Mouse (Mus musculus) midbrain, embryonic 13.5 days (tissue): ENCODE measurements around the gene Zbtb20. TPM values are rescaled to one million over a fixed set of nuclear protein-coding genes. Genes with fewer than 3 reads are reported as not detected.

Experiments used
- ATAC-seq: fragments of 200-750 bp; cut with Nextera tagmentation; 2 replicates; pipeline ENCODE4 v1.8.0; 2017; ENCODE audit warnings: mild to moderate bottlenecking, moderate TSS enrichment, moderate library complexity
- H3K27ac ChIP-seq: fragments of 300-500 bp; sonication (generic); 2 replicates; pipeline ENCODE4 v1.5.1; 2015; ENCODE audit warnings: inconsistent platforms, mild to moderate bottlenecking, moderate library complexity
- H3K27me3 ChIP-seq: fragments of 300-500 bp; sonication (generic); 2 replicates; pipeline ENCODE4 v1.6.1; 2015; ENCODE audit warnings: mild to moderate bottlenecking, inconsistent platforms
- H3K36me3 ChIP-seq: fragments of 300-500 bp; sonication (generic); 2 replicates; pipeline ENCODE4 v1.6.1; 2015; ENCODE audit warnings: mild to moderate bottlenecking, inconsistent platforms
- H3K4me1 ChIP-seq: fragments of 300-500 bp; sonication (generic); replicated peaks from 2 replicates; pipeline ENCODE4 v1.6.1; 2015; ENCODE audit warnings: inconsistent platforms
- H3K4me2 ChIP-seq: fragments of 300-500 bp; sonication (generic); replicated peaks from 2 replicates; pipeline ENCODE4 v1.6.1; 2015; ENCODE audit warnings: moderate library complexity, mild to moderate bottlenecking, inconsistent platforms
- H3K4me3 ChIP-seq: fragments of 300-500 bp; sonication (generic); replicated peaks from 2 replicates; pipeline ENCODE4 v1.5.1; 2015; ENCODE audit warnings: mild to moderate bottlenecking, inconsistent platforms
- H3K9ac ChIP-seq: fragments of 300-500 bp; sonication (generic); replicated peaks from 2 replicates; pipeline ENCODE4 v1.6.1; 2015; ENCODE audit warnings: mild to moderate bottlenecking, inconsistent platforms
- H3K9me3 ChIP-seq: fragments of 300-500 bp; sonication (generic); 2 replicates; pipeline ENCODE4 v1.6.1; 2016; ENCODE audit warnings: mild to moderate bottlenecking, inconsistent platforms
- WGBS: fragments of 180-500 bp; shearing (Covaris S2); methylation state at CpG from one replicate; pipeline ENCODE4 v1.1.7; 2015; 5-methylcytosine and 5-hydroxymethylcytosine counted together
- polyA plus RNA-seq: library from polyadenylated mRNA; unstranded; fragments of >200 nt; fragmentation: Nextera tagmentation; extraction: Ambion mirVana; gene quantifications from 2 replicates; pipeline ENCODE4 v1.2.1, GENCODE M21; 2015

The Zbtb20 gene
- polyA plus RNA-seq, 1 experiment from 2014 or later = 86.5 TPM

- 54% methylated on average over 2 of the region's 2 CpGs for WGBS
- no peak overlapping the region for H3K9ac ChIP-seq
- H3K4me1 ChIP-seq = peaks cover 14% of the 10 kb centered on the region; the same call in 1 of the 2 replicates
- no peaks in the 10 kb centered on the region for H3K27me3 ChIP-seq
- no peak overlapping the region for H3K4me2 ChIP-seq
- H3K27ac ChIP-seq = no peak overlapping the region
- no peak overlapping the region for H3K4me3 ChIP-seq
- no peaks in the 10 kb centered on the region for H3K9me3 ChIP-seq
- no peak for ATAC-seq
- no peaks in the 10 kb centered on the region for H3K36me3 ChIP-seq
Observed at GRCm38 (mm10) chr16:43332734-43333133, 457.1 kb downstream of the Zbtb20 start.

- H3K27ac ChIP-seq = no peak overlapping the region
- 85% methylated on average over 1 of the region's 1 CpGs for WGBS
- H3K9me3 ChIP-seq = no peaks in the 10 kb centered on the region
- no peak overlapping the region for H3K4me2 ChIP-seq
- H3K4me1 ChIP-seq = peaks cover 14% of the 10 kb centered on the region; the same call in 1 of the 2 replicates
- no peak overlapping the region for H3K9ac ChIP-seq
- H3K27me3 ChIP-seq = no peaks in the 10 kb centered on the region
- no peaks in the 10 kb centered on the region for H3K36me3 ChIP-seq
- ATAC-seq = no peak
- H3K4me3 ChIP-seq = no peak overlapping the region
Observed at GRCm38 (mm10) chr16:43333265-43333664, 457.6 kb downstream of the Zbtb20 start.

GRCm38 (mm10) chr16:43334411-43335150 lies 458.9 kb downstream of the Zbtb20 start:
- 37% methylated on average over 11 of the region's 11 CpGs for WGBS
- ATAC-seq = no peak

GRCm38 (mm10) chr16:43335151-43335823 lies 459.6 kb downstream of the Zbtb20 start:
- Histone ChIP-seq H3K4me1 (peaks cover 14% of the 10 kb centered on the region; the same call in 1 of the 2 replicates), H3K4me3 (no peak overlapping the region), H3K9me3 (no peaks in the 10 kb centered on the region), H3K36me3 (no peaks in the 10 kb centered on the region), H3K9ac (no peak overlapping the region), H3K4me2 (no peak overlapping the region), H3K27me3 (no peaks in the 10 kb centered on the region), H3K27ac (no peak overlapping the region)
- WGBS = 70% methylated on average over 8 of the region's 8 CpGs
- ATAC-seq = no peak

More at GRCm38 (mm10) chr16:43334411-43335150, 458.9 kb downstream of the Zbtb20 start:
- Histone ChIP-seq H3K9ac (no peak overlapping the region), H3K4me1 (peaks cover 14% of the 10 kb centered on the region; the same call in 1 of the 2 replicates), H3K9me3 (no peaks in the 10 kb centered on the region), H3K27me3 (no peaks in the 10 kb centered on the region), H3K4me3 (no peak overlapping the region), H3K27ac (no peak overlapping the region), H3K4me2 (no peak overlapping the region), H3K36me3 (no peaks in the 10 kb centered on the region)

GRCm38 (mm10) chr16:43335824-43336215 lies 460.1 kb downstream of the Zbtb20 start:
- no peak overlapping the region for H3K27ac ChIP-seq
- WGBS = 94% methylated on average over 4 of the region's 4 CpGs

GRCm38 (mm10) chr16:43340712-43341111 lies 465.0 kb downstream of the Zbtb20 start:
- Histone ChIP-seq H3K27me3 (no peaks in the 10 kb centered on the region), H3K9me3 (no peaks in the 10 kb centered on the region), H3K4me3 (no peak overlapping the region), H3K4me1 (no peaks in the 10 kb centered on the region), H3K4me2 (no peak overlapping the region), H3K9ac (no peak overlapping the region), H3K27ac (no peak overlapping the region), H3K36me3 (no peaks in the 10 kb centered on the region)
- ATAC-seq = no peak
- WGBS = 78% methylated on average over 4 of the region's 4 CpGs

More at GRCm38 (mm10) chr16:43335824-43336215, 460.1 kb downstream of the Zbtb20 start:
- H3K36me3 ChIP-seq = no peaks in the 10 kb centered on the region
- H3K27me3 ChIP-seq = no peaks in the 10 kb centered on the region
- H3K4me2 ChIP-seq = no peak overlapping the region
- no peak for ATAC-seq
- no peaks in the 10 kb centered on the region for H3K9me3 ChIP-seq
- peaks cover 14% of the 10 kb centered on the region; the same call in 1 of the 2 replicates for H3K4me1 ChIP-seq
- no peak overlapping the region for H3K9ac ChIP-seq
- H3K4me3 ChIP-seq = no peak overlapping the region

- Histone ChIP-seq H3K27me3 (no peaks in the 10 kb centered on the region), H3K4me3 (no peak overlapping the region), H3K4me2 (no peak overlapping the region), H3K36me3 (no peaks in the 10 kb centered on the region), H3K9me3 (no peaks in the 10 kb centered on the region), H3K27ac (no peak overlapping the region), H3K4me1 (no peaks in the 10 kb centered on the region), H3K9ac (no peak overlapping the region)
- ATAC-seq = no peak
Observed at GRCm38 (mm10) chr16:43341916-43342455, 466.3 kb downstream of the Zbtb20 start.

GRCm38 (mm10) chr16:43346094-43346493 lies 470.4 kb downstream of the Zbtb20 start:
- H3K4me3 ChIP-seq = no peak overlapping the region
- H3K4me1 ChIP-seq = no peaks in the 10 kb centered on the region
- H3K9me3 ChIP-seq = no peaks in the 10 kb centered on the region
- H3K36me3 ChIP-seq = no peaks in the 10 kb centered on the region
- H3K9ac ChIP-seq = no peak overlapping the region
- no peak overlapping the region for H3K27ac ChIP-seq
- no peak for ATAC-seq
- H3K27me3 ChIP-seq = no peaks in the 10 kb centered on the region
- H3K4me2 ChIP-seq = no peak overlapping the region

- no peaks in the 10 kb centered on the region for H3K4me1 ChIP-seq
- H3K36me3 ChIP-seq = no peaks in the 10 kb centered on the region
- no peak overlapping the region for H3K4me2 ChIP-seq
- no peak for ATAC-seq
- WGBS = 76% methylated on average over 9 of the region's 9 CpGs
- no peak overlapping the region for H3K27ac ChIP-seq
- no peak overlapping the region for H3K4me3 ChIP-seq
- H3K9ac ChIP-seq = no peak overlapping the region
- H3K9me3 ChIP-seq = no peaks in the 10 kb centered on the region
- H3K27me3 ChIP-seq = no peaks in the 10 kb centered on the region
Observed at GRCm38 (mm10) chr16:43355776-43356645, 480.3 kb downstream of the Zbtb20 start.

GRCm38 (mm10) chr16:43359546-43359945 lies 483.9 kb downstream of the Zbtb20 start:
- 86% methylated on average over 3 of the region's 3 CpGs for WGBS
- Histone ChIP-seq H3K4me3 (no peak overlapping the region), H3K36me3 (no peaks in the 10 kb centered on the region), H3K4me1 (peaks cover 13% of the 10 kb centered on the region), H3K27ac (no peak overlapping the region), H3K9ac (no peak overlapping the region), H3K27me3 (no peaks in the 10 kb centered on the region), H3K4me2 (no peak overlapping the region), H3K9me3 (no peaks in the 10 kb centered on the region)
- ATAC-seq = no peak

GRCm38 (mm10) chr16:43360112-43360511 lies 484.4 kb downstream of the Zbtb20 start:
- H3K36me3 ChIP-seq = no peaks in the 10 kb centered on the region
- H3K4me1 ChIP-seq = peaks cover 13% of the 10 kb centered on the region
- H3K27me3 ChIP-seq = no peaks in the 10 kb centered on the region
- no peak overlapping the region for H3K9ac ChIP-seq
- no peak overlapping the region for H3K4me3 ChIP-seq
- 90% methylated on average over 2 of the region's 2 CpGs for WGBS
- no peak for ATAC-seq
- no peak overlapping the region for H3K4me2 ChIP-seq
- no peak overlapping the region for H3K27ac ChIP-seq
- no peaks in the 10 kb centered on the region for H3K9me3 ChIP-seq
